Mouse (Mus musculus): ENCODE results near the gene Tesc. TPM values are rescaled to one million over a fixed set of nuclear protein-coding genes. Genes with fewer than 3 reads are reported as not detected.

Tesc gene
- polyA plus RNA-seq, 1 experiment from 2014 or later, result 29.5 TPM

DNA sequence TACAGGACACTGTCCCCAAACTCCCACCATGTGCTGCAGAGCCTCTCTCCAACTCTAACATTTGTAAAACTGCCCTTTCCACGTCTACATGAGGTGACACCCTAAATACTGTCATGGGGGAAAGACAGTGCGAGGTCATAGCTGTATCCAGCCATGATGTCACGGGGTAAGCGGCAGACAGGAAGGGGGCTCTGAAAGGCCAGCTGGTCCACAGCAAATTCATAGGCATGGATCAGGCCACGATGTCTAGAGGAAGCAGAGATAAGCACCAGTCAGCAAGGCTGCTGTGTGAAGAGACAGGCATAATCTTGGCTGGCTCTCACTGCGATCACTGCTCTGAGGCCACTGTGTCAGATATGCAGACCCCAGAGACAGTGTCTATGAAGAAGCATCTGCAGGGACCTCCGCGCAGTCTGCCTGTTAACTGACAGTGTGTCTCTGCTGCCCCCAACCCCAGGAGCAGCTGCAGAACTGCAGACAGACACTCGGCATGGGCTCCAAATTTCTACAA is 40.5 kb downstream of the Tesc start:
- TF ChIP-seq CTCF (IDR thresholded peaks at IDR 0.05), result no peak
- ATAC-seq (no peak), DNase-seq (ENCODE audit: low read depth, low spot score) (no peak)
- no peaks in the 10 kb centered on the region for H3K27me3 ChIP-seq
- CTCF ChIA-PET, result interaction anchor here (1.3 to 7.5 kb wide), 7 partner anchors 8 to 66 kb away, joined by 3 to 117 read pairs (median 15); no protein-coding TSS in a partner anchor
- in situ Hi-C loops (cut with MboI; ENCODE audit: low pct_unique_long_range_greater_than_20kb), result no loop called here
- POLR2A ChIA-PET, result interaction anchor here (1.4 kb wide), 1 partner anchor 62 kb away, joined by 5 read pairs; no protein-coding TSS in a partner anchor

DNA sequence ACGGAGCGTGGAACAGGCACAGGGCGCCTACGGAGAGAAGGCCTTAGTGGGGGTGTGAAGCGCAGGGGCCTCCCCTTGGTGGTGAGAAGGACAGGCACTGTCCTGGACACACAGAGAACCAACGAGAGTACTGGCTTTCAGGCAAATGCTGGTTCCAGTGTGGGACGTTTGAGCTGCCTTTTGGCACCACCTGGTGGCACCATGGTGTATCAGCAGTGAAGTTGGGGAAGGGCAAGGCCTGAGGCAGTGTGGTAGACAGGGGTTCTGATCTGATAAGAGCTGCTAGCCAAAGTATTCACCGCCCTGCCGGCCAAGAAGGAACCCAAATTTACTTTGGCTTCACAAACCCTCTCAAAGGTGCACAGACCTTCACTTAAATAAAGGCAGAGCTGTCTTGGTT is 41.8 kb downstream of the Tesc start:
- no peak for TF ChIP-seq CTCF (IDR thresholded peaks at IDR 0.05)
- in situ Hi-C loops (cut with MboI; ENCODE audit: low pct_unique_long_range_greater_than_20kb), result no loop called here
- DNase-seq (ENCODE audit: low read depth, low spot score) (no peak), ATAC-seq (peak; percentile 19)
- ChIA-PET CTCF (interaction anchor here (0.8 to 7.5 kb wide), 21 partner anchors 9 to 114 kb away, joined by 3 to 117 read pairs (median 4); no protein-coding TSS in a partner anchor), POLR2A (interaction anchor here (0.8 to 1.4 kb wide), 3 partner anchors 43 to 63 kb away, joined by 3 to 5 read pairs (median 4); no protein-coding TSS in a partner anchor)
- no peaks in the 10 kb centered on the region for H3K27me3 ChIP-seq

DNA sequence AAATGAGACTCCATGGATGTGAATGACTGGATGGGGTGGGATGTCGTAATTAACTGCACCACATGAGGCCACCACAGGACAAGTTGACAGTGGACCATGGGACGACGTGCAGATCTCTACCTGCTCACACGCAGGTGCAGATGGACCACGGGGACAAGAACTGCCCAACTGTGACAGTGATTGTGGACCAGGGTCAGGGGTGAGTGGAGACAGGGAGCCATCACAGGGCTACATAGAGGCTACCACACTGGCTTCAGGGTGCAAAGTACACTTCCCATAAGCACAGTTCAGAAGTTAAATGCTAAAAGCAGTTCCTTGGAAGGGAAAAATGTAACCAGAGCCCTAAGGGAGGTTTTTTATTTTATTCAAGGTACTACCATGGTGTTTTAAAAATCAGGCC is 44.2 kb downstream of the Tesc start:
- DNase-seq (ENCODE audit: low read depth, low spot score) (no peak), ATAC-seq (no peak)
- POLR2A ChIA-PET, result no interaction called here
- no peak for TF ChIP-seq CTCF (IDR thresholded peaks at IDR 0.05)
- CTCF ChIA-PET, result interaction anchor here (3.5 to 7.5 kb wide), 2 partner anchors 12 to 70 kb away, joined by 15 to 117 read pairs; no protein-coding TSS in a partner anchor
- in situ Hi-C loops (cut with MboI; ENCODE audit: low pct_unique_long_range_greater_than_20kb), result loop anchor here (5.0 kb wide), 2 partner anchors 69 to 564 kb away; no protein-coding TSS in a partner anchor
- no peaks in the 10 kb centered on the region for H3K27me3 ChIP-seq

DNA sequence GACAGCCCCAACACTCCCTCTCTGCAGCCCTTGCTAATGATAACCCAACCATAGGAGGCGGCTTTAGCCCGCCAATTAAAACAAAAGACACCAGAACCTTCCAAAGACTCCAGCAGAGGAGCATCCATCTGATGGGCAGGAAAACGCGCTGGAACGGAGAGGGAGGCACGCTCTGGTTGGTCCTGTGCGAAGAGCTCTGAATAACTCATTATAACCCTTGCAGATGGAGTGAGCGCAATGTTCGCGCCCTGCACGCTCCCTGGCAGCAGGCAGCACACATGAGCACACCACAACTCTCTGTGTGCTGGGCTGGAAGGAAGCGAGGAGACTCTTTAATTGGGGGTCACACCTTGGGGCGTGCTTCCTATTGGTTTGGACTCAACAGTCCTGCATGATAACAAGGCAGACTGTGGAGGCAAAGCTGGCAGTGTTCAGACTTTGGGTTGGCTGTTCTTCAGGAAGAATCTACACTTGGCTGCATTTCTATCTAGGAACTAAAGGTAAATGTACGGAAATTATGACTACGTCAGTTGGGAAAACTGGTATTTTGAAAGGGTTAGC is 45.8 kb downstream of the Tesc start:
- in situ Hi-C loops (cut with MboI; ENCODE audit: low pct_unique_long_range_greater_than_20kb), result loop anchor here (5.0 kb wide), 2 partner anchors 71 to 566 kb away; no protein-coding TSS in a partner anchor
- TF ChIP-seq CTCF (IDR thresholded peaks at IDR 0.05), result no peak
- ChIA-PET POLR2A (no interaction called here), CTCF (no interaction called here)
- ATAC-seq (no peak), DNase-seq (ENCODE audit: low read depth, low spot score) (no peak)
- H3K27me3 ChIP-seq, result no peaks in the 10 kb centered on the region

DNA sequence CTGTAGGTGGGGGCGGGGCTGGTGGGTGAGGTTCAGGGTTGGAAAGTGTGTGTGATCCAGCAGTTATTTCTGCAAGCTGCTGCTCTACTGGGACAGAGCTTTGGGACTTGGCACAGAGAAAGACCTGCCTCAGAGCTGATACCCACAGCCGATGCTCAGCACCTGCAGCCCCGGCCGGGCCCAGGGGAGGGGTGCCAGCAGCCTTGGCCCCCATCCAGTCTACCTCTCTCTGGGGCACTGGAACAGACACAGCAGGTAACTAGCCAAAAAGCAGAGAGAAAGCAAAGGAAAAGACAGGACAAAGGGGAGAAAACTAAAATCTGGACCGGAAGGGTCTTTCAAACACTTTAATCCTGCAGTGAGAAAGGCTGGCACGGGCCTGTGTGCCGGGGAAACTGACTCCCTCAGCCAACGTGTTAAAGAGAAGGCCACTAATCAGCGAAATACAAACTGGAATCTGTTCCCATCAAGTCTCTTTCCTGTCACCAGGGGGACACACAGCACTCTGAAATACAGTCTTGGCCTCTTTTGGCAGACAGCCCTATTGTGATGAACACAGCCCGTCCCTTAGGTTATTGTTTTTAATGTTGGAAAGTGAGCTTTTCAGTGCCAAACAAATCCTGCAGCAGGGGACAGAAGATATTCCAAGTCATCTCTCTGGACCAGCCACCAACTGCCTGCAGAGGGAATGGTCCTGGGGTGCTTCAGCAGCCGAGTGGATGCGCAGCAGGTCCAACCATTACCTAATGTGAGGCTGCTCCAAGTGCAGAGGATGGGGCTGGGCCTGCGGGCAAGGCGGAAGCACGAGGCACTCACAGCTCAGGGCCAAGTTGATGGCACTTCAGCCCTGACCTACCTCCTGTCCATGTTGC is 49.4 kb downstream of the Tesc start:
- ATAC-seq, result no peak
- DNase-seq (ENCODE audit: low read depth, low spot score), result no peak
- POLR2A ChIA-PET, result no interaction called here
- in situ Hi-C loops (cut with MboI; ENCODE audit: low pct_unique_long_range_greater_than_20kb), result no loop called here
- CTCF ChIA-PET, result interaction anchor here (1.0 to 5.0 kb wide), 3 partner anchors 8 to 10 kb away, joined by 5 to 26 read pairs (median 20); no protein-coding TSS in a partner anchor
- no peak for TF ChIP-seq CTCF (IDR thresholded peaks at IDR 0.05)
- no peaks in the 10 kb centered on the region for H3K27me3 ChIP-seq

DNA sequence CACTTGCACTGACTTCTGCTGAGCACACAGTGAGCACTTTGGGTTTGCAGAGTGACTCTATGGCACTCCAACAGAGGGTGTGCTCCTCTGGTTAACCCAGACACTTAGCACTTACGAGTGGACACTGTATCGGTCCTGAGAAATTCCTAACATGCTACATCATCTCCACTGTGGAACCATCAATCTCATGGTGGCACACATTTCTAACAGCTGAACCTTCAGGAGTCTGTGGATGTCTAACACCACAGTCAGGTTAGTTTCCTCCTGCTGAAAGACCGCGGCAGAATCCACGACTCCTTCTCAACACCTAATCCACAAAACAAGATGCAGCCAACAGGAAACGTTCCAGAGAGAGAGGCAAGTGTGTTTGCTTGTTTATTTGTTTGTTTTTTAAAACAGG is 51.0 kb downstream of the Tesc start:
- in situ Hi-C loops (cut with MboI; ENCODE audit: low pct_unique_long_range_greater_than_20kb), result no loop called here
- DNase-seq (ENCODE audit: low read depth, low spot score) (no peak), ATAC-seq (no peak)
- CTCF ChIA-PET, result interaction anchor here (1.2 to 5.0 kb wide), 2 partner anchors 9 to 12 kb away, joined by 3 to 26 read pairs; no protein-coding TSS in a partner anchor
- POLR2A ChIA-PET, result interaction anchor here (0.7 to 1.2 kb wide), 2 partner anchors 14 to 549 kb away, joined by 3 to 5 read pairs; no protein-coding TSS in a partner anchor
- no peaks in the 10 kb centered on the region for H3K27me3 ChIP-seq
- TF ChIP-seq CTCF (IDR thresholded peaks at IDR 0.05), result no peak

DNA sequence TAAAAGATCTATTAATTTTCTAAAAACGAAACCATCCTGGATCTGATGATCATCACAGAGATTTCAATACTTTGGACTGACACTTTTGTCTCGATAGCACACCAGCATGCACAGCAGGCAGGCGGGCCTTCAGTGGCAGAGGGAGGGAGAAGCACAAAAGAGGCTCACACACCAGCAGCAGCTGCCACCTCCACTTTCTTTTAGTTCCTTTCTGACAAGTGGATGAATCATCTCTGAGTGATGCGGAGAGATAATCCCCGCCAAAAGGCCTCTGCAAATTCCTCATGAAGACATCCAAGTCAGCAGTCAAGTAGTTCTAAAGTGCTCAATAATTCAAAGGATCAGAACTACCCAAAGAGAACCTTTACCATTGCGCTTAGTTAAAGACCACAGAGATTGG is 51.8 kb downstream of the Tesc start:
- ATAC-seq, result peak; percentile 80

DNA sequence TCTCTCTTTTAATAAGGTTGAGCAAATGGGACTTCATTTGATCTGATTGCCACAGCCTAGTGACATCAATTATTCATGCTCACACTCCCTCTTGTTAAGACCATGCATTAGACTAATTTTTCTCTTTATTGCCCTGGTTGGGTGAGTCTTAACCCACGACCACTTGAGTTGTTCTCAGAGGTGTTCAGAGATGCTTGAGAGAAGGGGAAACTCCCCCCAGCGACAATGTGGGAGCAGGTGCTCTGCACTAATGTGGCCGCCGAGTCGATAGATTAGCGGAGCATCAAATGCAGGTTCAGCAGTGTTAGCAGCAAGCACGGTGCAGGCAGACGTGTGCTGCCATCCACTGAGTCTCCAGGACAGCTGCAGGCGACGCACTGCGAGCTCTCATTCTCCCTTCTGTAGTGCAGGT is 52.3 kb downstream of the Tesc start:
- DNase-seq (ENCODE audit: low read depth, low spot score), result no peak
- ATAC-seq, result no peak

More for the DNA sequence above, 51.8 kb downstream of the Tesc start:
- CTCF ChIA-PET, result interaction anchor here (0.9 to 5.0 kb wide), 3 partner anchors 10 to 75 kb away, joined by 3 to 26 read pairs (median 3); no protein-coding TSS in a partner anchor
- no peak for TF ChIP-seq CTCF (IDR thresholded peaks at IDR 0.05)
- POLR2A ChIA-PET, result no interaction called here
- no peak for DNase-seq (ENCODE audit: low read depth, low spot score)
- in situ Hi-C loops (cut with MboI; ENCODE audit: low pct_unique_long_range_greater_than_20kb), result no loop called here
- H3K27me3 ChIP-seq, result no peaks in the 10 kb centered on the region

DNA sequence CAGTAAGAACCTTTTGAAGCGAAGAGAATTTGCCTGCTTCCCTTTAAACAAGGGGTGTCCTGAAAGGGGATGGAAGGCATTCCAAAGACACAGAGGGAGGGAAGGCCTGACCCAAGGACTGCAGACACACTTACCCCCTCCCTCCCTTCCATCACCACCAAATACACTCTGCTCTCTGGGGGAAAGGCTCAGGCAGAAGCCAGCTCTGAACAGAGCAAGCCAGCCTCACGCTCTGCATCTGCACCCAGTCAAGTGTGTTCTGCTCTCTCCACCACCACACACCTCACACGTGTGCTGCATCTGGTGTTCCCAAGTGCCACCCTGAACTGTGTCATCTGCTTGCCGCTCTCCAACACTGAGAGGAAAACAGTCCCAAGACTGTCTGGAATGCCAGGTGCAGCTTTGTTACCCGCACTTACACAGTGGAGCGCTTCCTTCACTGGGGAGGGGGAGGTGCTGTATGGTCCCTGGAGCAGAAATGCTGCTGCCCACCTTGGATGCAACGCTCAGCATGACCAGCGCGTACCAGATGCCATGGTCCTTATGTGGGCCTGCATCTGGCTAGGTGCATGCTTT is 53.9 kb downstream of the Tesc start:
- no peaks in the 10 kb centered on the region for H3K27me3 ChIP-seq
- no peak for TF ChIP-seq CTCF (IDR thresholded peaks at IDR 0.05)
- ATAC-seq (no peak), DNase-seq (ENCODE audit: low read depth, low spot score) (no peak)
- in situ Hi-C loops (cut with MboI; ENCODE audit: low pct_unique_long_range_greater_than_20kb), result no loop called here
- CTCF ChIA-PET, result interaction anchor here (5.0 kb wide), 1 partner anchor 12 kb away, joined by 26 read pairs; no protein-coding TSS in a partner anchor
- POLR2A ChIA-PET, result no interaction called here

More for the DNA sequence above, 52.3 kb downstream of the Tesc start:
- CTCF ChIA-PET, result interaction anchor here (0.9 to 5.0 kb wide), 2 partner anchors 11 to 75 kb away, joined by 3 to 26 read pairs; no protein-coding TSS in a partner anchor
- no peak for TF ChIP-seq CTCF (IDR thresholded peaks at IDR 0.05)
- POLR2A ChIA-PET, result no interaction called here
- H3K27me3 ChIP-seq, result no peaks in the 10 kb centered on the region
- in situ Hi-C loops (cut with MboI; ENCODE audit: low pct_unique_long_range_greater_than_20kb), result no loop called here

DNA sequence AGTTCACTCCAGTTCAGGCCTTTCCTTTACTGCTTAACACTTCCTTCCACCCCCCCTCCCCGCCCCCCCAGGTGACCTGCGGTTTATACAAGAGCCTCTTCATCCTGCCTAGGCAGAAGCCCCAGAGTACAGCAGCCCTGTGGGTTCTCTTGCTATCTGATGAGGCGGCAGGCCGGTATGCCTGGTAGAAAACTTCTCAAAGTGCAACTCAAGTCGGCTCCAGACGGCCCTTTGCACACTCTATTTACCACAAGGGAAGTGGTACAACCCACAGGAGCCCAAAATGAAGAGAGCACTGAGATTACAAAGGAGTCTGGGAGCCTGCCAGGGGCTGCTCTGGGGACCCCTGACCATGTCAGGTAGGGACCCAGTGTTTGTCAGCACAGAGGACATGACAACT is 54.5 kb downstream of the Tesc start:
- ChIA-PET POLR2A (interaction anchor here (0.5 kb wide), 1 partner anchor 231 kb away, joined by 4 read pairs; no protein-coding TSS in a partner anchor), CTCF (interaction anchor here (2.1 to 5.0 kb wide), 3 partner anchors 12 to 15 kb away, joined by 7 to 26 read pairs (median 15); no protein-coding TSS in a partner anchor)

More for the DNA sequence above, 54.5 kb downstream of the Tesc start:
- TF ChIP-seq CTCF (IDR thresholded peaks at IDR 0.05), result no peak
- no peak for DNase-seq (ENCODE audit: low read depth, low spot score)
- no peak for ATAC-seq
- H3K27me3 ChIP-seq, result no peaks in the 10 kb centered on the region
- in situ Hi-C loops (cut with MboI; ENCODE audit: low pct_unique_long_range_greater_than_20kb), result no loop called here
